Mouse (Mus musculus) ES-E14 (cell line): ENCODE results near the gene Phb2. TPM values are rescaled to one million over a fixed set of nuclear protein-coding genes. Genes with fewer than 3 reads are reported as not detected.
"Not testable (repeated sequence)": the region's sequence is repeated elsewhere in the genome, so short reads cannot be mapped to it uniquely, and the experiment has no call there.

Experiments
- DNase-seq: peaks from one replicate; pipeline ENCODE4 v3.0.0-alpha.2; 2013; ENCODE audit warnings: low read depth, low spot score
- H3K27ac ChIP-seq: 2 replicates; pipeline ENCODE4 v1.5.1; 2012; ENCODE audit warnings: low read depth, mild to moderate bottlenecking, low read length, moderate library complexity, mixed read lengths; ENCODE audit not compliant: poor library complexity, insufficient read depth, severe bottlenecking
- H3K36me3 ChIP-seq: 2 replicates; pipeline ENCODE4 v1.6.1; 2012; ENCODE audit warnings: mild to moderate bottlenecking, low read length, moderate library complexity, mixed read lengths; ENCODE audit not compliant: control insufficient read depth, poor library complexity, insufficient read depth, severe bottlenecking
- H3K4me1 ChIP-seq, 2 experiments: fragments of 150-350 bp in 1 of 2; sonication (generic) in 1 of 2; 2 replicates each; pipeline ENCODE4 v1.6.1; 2012; ENCODE audit warnings: low read length in 2 of 2, mild to moderate bottlenecking in 1 of 2, mixed read lengths in 1 of 2; ENCODE audit not compliant: control insufficient read depth in 2 of 2, insufficient read depth in 2 of 2, poor library complexity in 1 of 2
- H3K4me3 ChIP-seq, 2 experiments: fragments of 150-350 bp in 1 of 2; sonication (generic) in 1 of 2; 2 replicates each; pipeline ENCODE4 v1.5.1; 2012; ENCODE audit warnings: low read length in 2 of 2, low read depth in 1 of 2, mild to moderate bottlenecking in 1 of 2, mixed read lengths in 1 of 2; ENCODE audit not compliant: insufficient read depth in 1 of 2, poor library complexity in 1 of 2, severe bottlenecking in 1 of 2
- H3K9ac ChIP-seq: 2 replicates; pipeline ENCODE4 v1.6.1; 2012; ENCODE audit warnings: low read depth, mild to moderate bottlenecking, low read length, mixed read lengths; ENCODE audit not compliant: poor library complexity, insufficient read depth, severe bottlenecking
- H3K9me3 ChIP-seq: fragments of 150-350 bp; sonication (generic); 2 replicates; pipeline ENCODE4 v1.6.1; 2012; ENCODE audit warnings: low read depth, mild to moderate bottlenecking, low read length; ENCODE audit not compliant: control insufficient read depth, insufficient read depth
- CHD2 ChIP-seq: IDR thresholded peaks from 2 replicates; pipeline ENCODE4 v1.6.1; 2014; ENCODE audit warnings: mild to moderate bottlenecking, low read depth, low read length, inconsistent platforms
- HCFC1 ChIP-seq: IDR thresholded peaks from 2 replicates; pipeline ENCODE4 v1.6.1; 2012; ENCODE audit warnings: low read length, inconsistent platforms, borderline replicate concordance; ENCODE audit not compliant: insufficient read depth
- MAFK ChIP-seq: IDR thresholded peaks from 2 replicates; pipeline ENCODE4 v1.6.1; 2014; ENCODE audit warnings: mild to moderate bottlenecking, low read depth, low read length, inconsistent platforms; ENCODE audit not compliant: insufficient read depth
- ZC3H11A ChIP-seq: IDR thresholded peaks from 2 replicates; pipeline ENCODE4 v1.6.1; 2012; ENCODE audit warnings: low read depth, mild to moderate bottlenecking, inconsistent platforms, low read length, borderline replicate concordance
- ZNF384 ChIP-seq: IDR thresholded peaks from 2 replicates; pipeline ENCODE4 v1.6.1; 2012; ENCODE audit warnings: low read depth, low read length, inconsistent platforms
- in situ Hi-C, 2 experiments: fragments of 600-800 bp; cut with MboI; formaldehyde crosslinking; loops; one replicate each; pipeline ENCODE4 v1.15.1; 2025; ENCODE audit warnings: low sequenced_read_pairs in 2 of 2, inconsistent platforms in 1 of 2; ENCODE audit not compliant: unreplicated experiment in 2 of 2
- total RNA-seq: library from RNA; depleted of rRNA; stranded (reverse); fragments of 300-350 nt; gene quantifications from 2 replicates; pipeline ENCODE4 v1.2.3, GENCODE M21; 2012

Gene Phb2
- total RNA-seq, 1 experiment, result 530 TPM

GRCm38 (mm10) chr6:124683591-124684417 lies 28.3 kb upstream of the Phb2 start:
- Histone ChIP-seq H3K27ac (no peak overlapping the region), H3K36me3 (no peaks in the 10 kb centered on the region; the same call in 1 of the 2 replicates), H3K9ac (no peak overlapping the region), H3K4me1 (peaks cover 0 to 3% of the 10 kb centered on the region in 2 experiments; a peak in 2 of 4 replicates), H3K4me3 (no peak overlapping the region), H3K9me3 (no peaks in the 10 kb centered on the region)
- TF ChIP-seq ZC3H11A (no peak), ZNF384 (no peak), HCFC1 (no peak), MAFK (no peak), CHD2 (no peak)
- DNase-seq, result no peak
- in situ Hi-C loops, result no loop called here

- TF ChIP-seq ZNF384 (no peak), ZC3H11A (no peak), MAFK (no peak), HCFC1 (no peak), CHD2 (no peak)
- H3K9me3 ChIP-seq, result no peaks in the 10 kb centered on the region
- no peak overlapping the region for H3K9ac ChIP-seq
- in situ Hi-C loops, result no loop called here
- H3K36me3 ChIP-seq, result no peaks in the 10 kb centered on the region; the same call in 1 of the 2 replicates
- no peak overlapping the region for H3K4me3 ChIP-seq
- peaks cover 0 to 3% of the 10 kb centered on the region in 2 experiments; a peak in 2 of 4 replicates for H3K4me1 ChIP-seq
- no peak overlapping the region for H3K27ac ChIP-seq
- DNase-seq, result no peak
Measured at GRCm38 (mm10) chr6:124685606-124686386, 26.3 kb upstream of the Phb2 start.

GRCm38 (mm10) chr6:124686644-124687043 lies 25.5 kb upstream of the Phb2 start:
- DNase-seq, H3K9me3 ChIP-seq, H3K36me3 ChIP-seq, in situ Hi-C loops, H3K9ac ChIP-seq, H3K27ac ChIP-seq, H3K4me1 ChIP-seq, H3K4me3 ChIP-seq: not testable (repeated sequence)

GRCm38 (mm10) chr6:124688151-124688758 lies 23.9 kb upstream of the Phb2 start:
- in situ Hi-C loops, result no loop called here

More at GRCm38 (mm10) chr6:124688151-124688758, 23.9 kb upstream of the Phb2 start:
- Histone ChIP-seq H3K9ac (no peak overlapping the region), H3K9me3 (no peaks in the 10 kb centered on the region), H3K4me3 (no peak overlapping the region), H3K27ac (no peak overlapping the region), H3K4me1 (peaks cover 0 to 8% of the 10 kb centered on the region in 2 experiments; a peak in 2 of 4 replicates), H3K36me3 (no peaks in the 10 kb centered on the region; the same call in 1 of the 2 replicates)
- no peak for DNase-seq
- no peak for TF ChIP-seq HCFC1
- no peak for TF ChIP-seq MAFK
- no peak for TF ChIP-seq ZNF384
- TF ChIP-seq CHD2, result no peak
- TF ChIP-seq ZC3H11A, result no peak
